Mouse (Mus musculus): Measurements from ENCODE around the gene Cpeb3. TPM values are rescaled to one million over a fixed set of nuclear protein-coding genes. Genes with fewer than 3 reads are reported as not detected.
"Not testable (repeated sequence)": the region's sequence is repeated elsewhere in the genome, so short reads cannot be mapped to it uniquely, and the experiment has no call there.

The Cpeb3 gene
- polyA plus RNA-seq, 1 experiment, result 0.57 TPM

DNA sequence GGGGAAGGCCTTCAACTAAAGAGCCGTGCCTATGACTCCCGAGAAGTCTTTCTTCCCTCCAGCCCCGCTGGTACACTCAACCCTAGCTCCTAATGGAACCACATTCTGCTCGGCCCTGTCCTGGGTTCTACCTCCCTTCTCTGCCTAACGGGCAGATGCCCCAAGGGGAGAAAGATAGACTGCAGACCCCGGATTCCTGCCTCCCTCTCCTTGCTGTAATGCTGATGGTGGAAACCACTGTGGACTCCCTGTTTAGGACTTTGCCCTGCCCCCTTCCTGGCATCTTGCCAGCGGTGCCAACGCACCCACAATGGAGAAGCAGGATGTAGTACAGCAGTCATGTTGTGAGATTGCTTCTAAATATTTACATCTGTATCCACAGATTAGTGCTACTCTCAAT is 27.4 kb upstream of the Cpeb3 start:
- H3K27me3 ChIP-seq (ENCODE audit: control insufficient read depth, insufficient read depth, insufficient read length), result no peaks in the 10 kb centered on the region
- H3ac ChIP-seq (ENCODE audit: control insufficient read depth, insufficient read length, low read depth), result no peak overlapping the region
- no peak overlapping the region for H3K4me3 ChIP-seq (ENCODE audit: insufficient read depth, poor library complexity, severe bottlenecking)
- no peaks in the 10 kb centered on the region for H3K79me2 ChIP-seq (ENCODE audit: control insufficient read depth, insufficient read depth)
- no peaks in the 10 kb centered on the region for H3K36me3 ChIP-seq (ENCODE audit: control insufficient read depth, insufficient read depth)
- H3K79me3 ChIP-seq (ENCODE audit: low read depth), result no peaks in the 10 kb centered on the region
- TF ChIP-seq USF1 (IDR thresholded peaks at IDR 0.05; ENCODE audit: low read depth), result no peak
- TF ChIP-seq MYOD1 (IDR thresholded peaks at IDR 0.05; ENCODE audit: control insufficient read depth, insufficient read length, low read depth), result no peak
- no peak for TF ChIP-seq MAX (IDR thresholded peaks at IDR 0.05)
- TF ChIP-seq CEBPB (IDR thresholded peaks at IDR 0.05; ENCODE audit: low read depth), result no peak
- no peak for TF ChIP-seq MYOG (IDR thresholded peaks at IDR 0.05; ENCODE audit: control insufficient read depth, extremely low read depth, insufficient read length)
- no peak for TF ChIP-seq CTCF (IDR thresholded peaks at IDR 0.05; ENCODE audit: control insufficient read depth, insufficient read depth, insufficient read length)
- TF ChIP-seq FOSL1 (IDR thresholded peaks at IDR 0.05; ENCODE audit: insufficient read depth, low read length, poor library complexity, severe bottlenecking), result no peak

DNA sequence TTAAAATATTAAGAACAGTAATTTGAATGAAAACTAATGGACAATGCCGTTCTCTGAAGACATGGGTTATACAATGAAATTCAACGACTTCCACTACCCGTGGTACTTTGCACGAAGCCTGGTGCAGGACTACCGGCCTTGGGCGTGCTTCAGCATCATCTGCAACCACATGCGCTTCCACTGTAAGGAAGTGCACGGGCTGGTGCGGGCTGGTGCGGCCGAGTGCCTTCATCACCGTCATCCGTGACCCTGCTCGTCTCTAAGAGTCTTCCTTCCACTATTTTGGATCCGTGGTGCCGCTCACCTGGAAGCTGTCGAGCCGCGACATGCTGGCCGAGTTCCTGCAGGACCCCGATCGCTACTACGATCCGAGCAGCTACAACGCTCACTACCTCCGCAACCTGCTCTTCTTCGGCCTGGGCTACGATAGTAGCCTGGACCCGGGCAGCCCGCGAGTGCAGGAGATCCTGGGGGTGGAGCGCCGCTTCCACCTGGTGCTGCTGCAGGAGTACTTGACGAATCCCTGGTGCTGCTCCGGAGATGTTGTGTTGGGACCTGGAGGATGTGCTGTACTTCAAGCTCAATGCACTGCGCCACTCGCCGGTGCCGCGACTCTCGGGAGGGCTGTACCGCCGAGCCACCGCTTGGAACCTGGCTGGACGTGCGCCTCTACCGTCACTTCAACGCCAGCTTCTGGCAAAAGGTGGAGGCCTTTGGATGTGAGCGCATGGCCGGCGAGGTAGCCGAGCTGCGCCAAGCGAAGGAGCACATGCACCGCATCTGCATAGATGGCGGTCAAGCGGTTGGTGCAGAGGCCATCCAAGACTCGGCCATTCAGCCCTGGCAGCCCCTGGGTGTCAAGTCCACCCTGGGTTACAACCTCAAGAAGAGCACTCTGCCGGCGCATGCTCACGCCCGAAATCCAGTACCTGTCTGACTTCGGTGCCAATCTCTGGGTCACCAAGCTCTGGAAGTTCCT is 25.4 kb upstream of the Cpeb3 start:
- no peaks in the 10 kb centered on the region for H3K79me3 ChIP-seq (ENCODE audit: low read depth)
- H3K4me3 ChIP-seq (ENCODE audit: insufficient read depth, poor library complexity, severe bottlenecking), result no peak overlapping the region
- TF ChIP-seq USF1 (IDR thresholded peaks at IDR 0.05; ENCODE audit: low read depth) (no peak), MAX (IDR thresholded peaks at IDR 0.05) (no peak), CEBPB (IDR thresholded peaks at IDR 0.05; ENCODE audit: low read depth) (no peak), MYOG (IDR thresholded peaks at IDR 0.05; ENCODE audit: control insufficient read depth, extremely low read depth, insufficient read length) (no peak), MYOD1 (IDR thresholded peaks at IDR 0.05; ENCODE audit: control insufficient read depth, insufficient read length, low read depth) (no peak), FOSL1 (IDR thresholded peaks at IDR 0.05; ENCODE audit: insufficient read depth, low read length, poor library complexity, severe bottlenecking) (no peak)
- H3K36me3 ChIP-seq (ENCODE audit: control insufficient read depth, insufficient read depth), result no peaks in the 10 kb centered on the region
- H3K27me3 ChIP-seq (ENCODE audit: control insufficient read depth, insufficient read depth, insufficient read length), result no peaks in the 10 kb centered on the region
- H3ac ChIP-seq (ENCODE audit: control insufficient read depth, insufficient read length, low read depth), result no peak overlapping the region
- H3K79me2 ChIP-seq (ENCODE audit: control insufficient read depth, insufficient read depth), result no peaks in the 10 kb centered on the region

- not testable (repeated sequence) for H3K36me3 ChIP-seq (ENCODE audit: control insufficient read depth, insufficient read depth); H3ac ChIP-seq (ENCODE audit: control insufficient read depth, insufficient read length, low read depth); H3K4me3 ChIP-seq (ENCODE audit: insufficient read depth, poor library complexity, severe bottlenecking); H3K27me3 ChIP-seq (ENCODE audit: control insufficient read depth, insufficient read depth, insufficient read length); H3K79me3 ChIP-seq (ENCODE audit: low read depth); H3K79me2 ChIP-seq (ENCODE audit: control insufficient read depth, insufficient read depth)
These were observed 24.2 kb upstream of the Cpeb3 start for GRCm38 (mm10) chr19:37232598-37232997.

- no peaks in the 10 kb centered on the region for H3K79me2 ChIP-seq (ENCODE audit: control insufficient read depth, insufficient read depth)
- H3ac ChIP-seq (ENCODE audit: control insufficient read depth, insufficient read length, low read depth), result no peak overlapping the region
- peaks cover 33% of the 10 kb centered on the region for H3K36me3 ChIP-seq (ENCODE audit: control insufficient read depth, insufficient read depth)
- H3K4me3 ChIP-seq (ENCODE audit: insufficient read depth, poor library complexity, severe bottlenecking), result no peak overlapping the region
- TF ChIP-seq MYOG (IDR thresholded peaks at IDR 0.05; ENCODE audit: control insufficient read depth, extremely low read depth, insufficient read length) (no peak), FOSL1 (IDR thresholded peaks at IDR 0.05; ENCODE audit: insufficient read depth, low read length, poor library complexity, severe bottlenecking) (no peak), CEBPB (IDR thresholded peaks at IDR 0.05; ENCODE audit: low read depth) (no peak), MAX (IDR thresholded peaks at IDR 0.05) (no peak), MYOD1 (IDR thresholded peaks at IDR 0.05; ENCODE audit: control insufficient read depth, insufficient read length, low read depth) (no peak), CTCF (IDR thresholded peaks at IDR 0.05; ENCODE audit: control insufficient read depth, insufficient read depth, insufficient read length) (no peak), USF1 (IDR thresholded peaks at IDR 0.05; ENCODE audit: low read depth) (no peak)
- no peaks in the 10 kb centered on the region for H3K27me3 ChIP-seq (ENCODE audit: control insufficient read depth, insufficient read depth, insufficient read length)
- H3K79me3 ChIP-seq (ENCODE audit: low read depth), result no peaks in the 10 kb centered on the region
These were observed 16.9 kb upstream of the Cpeb3 start for GRCm38 (mm10) chr19:37225197-37225862.

DNA sequence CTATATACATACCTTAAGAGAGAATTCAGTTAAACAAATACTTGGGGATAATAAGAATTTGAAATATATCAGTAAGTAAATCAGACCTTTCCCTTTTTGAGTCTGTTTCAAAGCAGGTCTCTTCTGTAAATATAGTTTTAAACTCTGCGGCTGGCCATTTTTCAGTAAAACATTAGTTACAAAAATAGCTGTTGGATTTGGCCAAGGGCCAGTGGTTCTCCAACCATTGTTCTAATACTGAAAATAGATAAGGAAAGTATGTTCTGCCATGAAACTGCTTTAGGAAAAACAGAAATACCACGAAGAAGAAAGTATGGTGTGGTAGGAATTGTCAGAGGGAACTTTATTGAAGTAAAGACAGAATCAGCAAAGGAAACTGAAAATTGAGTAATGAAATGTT is 6.3 kb upstream of the Cpeb3 start:
- H3K79me2 ChIP-seq (ENCODE audit: control insufficient read depth, insufficient read depth), result peaks cover 65% of the 10 kb centered on the region
- H3K79me3 ChIP-seq (ENCODE audit: low read depth), result peaks cover 43% of the 10 kb centered on the region
- no peaks in the 10 kb centered on the region for H3K27me3 ChIP-seq (ENCODE audit: control insufficient read depth, insufficient read depth, insufficient read length)
- H3K4me3 ChIP-seq (ENCODE audit: insufficient read depth, poor library complexity, severe bottlenecking), result no peak overlapping the region
- H3ac ChIP-seq (ENCODE audit: control insufficient read depth, insufficient read length, low read depth), result no peak overlapping the region
- H3K36me3 ChIP-seq (ENCODE audit: control insufficient read depth, insufficient read depth), result peaks cover 82% of the 10 kb centered on the region
- no peak for TF ChIP-seq MYOD1 (IDR thresholded peaks at IDR 0.05; ENCODE audit: control insufficient read depth, insufficient read length, low read depth)
- TF ChIP-seq USF1 (IDR thresholded peaks at IDR 0.05; ENCODE audit: low read depth), result no peak
- TF ChIP-seq FOSL1 (IDR thresholded peaks at IDR 0.05; ENCODE audit: insufficient read depth, low read length, poor library complexity, severe bottlenecking), result no peak
- TF ChIP-seq MAX (IDR thresholded peaks at IDR 0.05), result no peak
- no peak for TF ChIP-seq CTCF (IDR thresholded peaks at IDR 0.05; ENCODE audit: control insufficient read depth, insufficient read depth, insufficient read length)
- no peak for TF ChIP-seq MYOG (IDR thresholded peaks at IDR 0.05; ENCODE audit: control insufficient read depth, extremely low read depth, insufficient read length)
- TF ChIP-seq CEBPB (IDR thresholded peaks at IDR 0.05; ENCODE audit: low read depth), result no peak
